Mouse (Mus musculus) hindbrain, embryonic 11.5 days (tissue): Measurements from ENCODE around the gene Fbxl8. TPM values are rescaled to one million over a fixed set of nuclear protein-coding genes. Genes with fewer than 3 reads are reported as not detected.

ENCODE experiments used
- ATAC-seq: fragments of 200-750 bp; cut with Nextera tagmentation; 2 replicates; pipeline ENCODE4 v1.8.0; 2017; ENCODE audit warnings: mild to moderate bottlenecking, moderate TSS enrichment, moderate library complexity; ENCODE audit not compliant: low FRiP score
- DNase-seq: peaks from one replicate; pipeline ENCODE4 v3.0.0-alpha.2; 2015; ENCODE audit warnings: low spot score
- H3K27ac ChIP-seq: fragments of 300-500 bp; sonication (generic); 2 replicates; pipeline ENCODE4 v1.5.1; 2014; ENCODE audit warnings: mild to moderate bottlenecking, low read depth, low read length
- H3K27me3 ChIP-seq: fragments of 300-500 bp; sonication (generic); 2 replicates; pipeline ENCODE4 v1.6.1; 2014; ENCODE audit warnings: mild to moderate bottlenecking, low read length, moderate library complexity, mixed read lengths; ENCODE audit not compliant: control insufficient read depth, insufficient read depth
- H3K36me3 ChIP-seq: fragments of 300-500 bp; sonication (generic); 2 replicates; pipeline ENCODE4 v1.6.1; 2014; ENCODE audit warnings: mild to moderate bottlenecking, low read length, moderate library complexity, mixed read lengths; ENCODE audit not compliant: control insufficient read depth, insufficient read depth
- H3K4me1 ChIP-seq: fragments of 300-500 bp; sonication (generic); replicated peaks from 2 replicates; pipeline ENCODE4 v1.6.1; 2014; ENCODE audit warnings: low read length, mixed read lengths; ENCODE audit not compliant: control insufficient read depth, insufficient read depth
- H3K4me2 ChIP-seq: fragments of 300-500 bp; sonication (generic); replicated peaks from 2 replicates; pipeline ENCODE4 v1.6.1; 2014; ENCODE audit warnings: mild to moderate bottlenecking, low read depth, low read length
- H3K4me3 ChIP-seq: fragments of 300-500 bp; sonication (generic); 2 replicates; pipeline ENCODE4 v1.5.1; 2014; ENCODE audit warnings: low read depth, low read length
- H3K9ac ChIP-seq: fragments of 300-500 bp; sonication (generic); 2 replicates; pipeline ENCODE4 v1.6.1; 2014; ENCODE audit warnings: low read depth, low read length
- H3K9me3 ChIP-seq: fragments of 300-500 bp; sonication (generic); 2 replicates; pipeline ENCODE4 v1.6.1; 2016; ENCODE audit warnings: low read length; ENCODE audit not compliant: control insufficient read depth
- WGBS: fragments of 180-500 bp; shearing (Covaris S2); extraction: QIAGEN DNeasy Blood & Tissue Kit; methylation state at CpG from one replicate; pipeline ENCODE4 v1.1.7; 2014; 5-methylcytosine and 5-hydroxymethylcytosine counted together
- polyA plus RNA-seq: library from polyadenylated mRNA; unstranded; fragments of >200 nt; fragmentation: Nextera tagmentation; extraction: Ambion mirVana; gene quantifications from 2 replicates; pipeline ENCODE4 v1.2.1, GENCODE M21; 2014

Fbxl8 gene
- 0.78 and 1.4 TPM in 2 replicates for polyA plus RNA-seq

DNA sequence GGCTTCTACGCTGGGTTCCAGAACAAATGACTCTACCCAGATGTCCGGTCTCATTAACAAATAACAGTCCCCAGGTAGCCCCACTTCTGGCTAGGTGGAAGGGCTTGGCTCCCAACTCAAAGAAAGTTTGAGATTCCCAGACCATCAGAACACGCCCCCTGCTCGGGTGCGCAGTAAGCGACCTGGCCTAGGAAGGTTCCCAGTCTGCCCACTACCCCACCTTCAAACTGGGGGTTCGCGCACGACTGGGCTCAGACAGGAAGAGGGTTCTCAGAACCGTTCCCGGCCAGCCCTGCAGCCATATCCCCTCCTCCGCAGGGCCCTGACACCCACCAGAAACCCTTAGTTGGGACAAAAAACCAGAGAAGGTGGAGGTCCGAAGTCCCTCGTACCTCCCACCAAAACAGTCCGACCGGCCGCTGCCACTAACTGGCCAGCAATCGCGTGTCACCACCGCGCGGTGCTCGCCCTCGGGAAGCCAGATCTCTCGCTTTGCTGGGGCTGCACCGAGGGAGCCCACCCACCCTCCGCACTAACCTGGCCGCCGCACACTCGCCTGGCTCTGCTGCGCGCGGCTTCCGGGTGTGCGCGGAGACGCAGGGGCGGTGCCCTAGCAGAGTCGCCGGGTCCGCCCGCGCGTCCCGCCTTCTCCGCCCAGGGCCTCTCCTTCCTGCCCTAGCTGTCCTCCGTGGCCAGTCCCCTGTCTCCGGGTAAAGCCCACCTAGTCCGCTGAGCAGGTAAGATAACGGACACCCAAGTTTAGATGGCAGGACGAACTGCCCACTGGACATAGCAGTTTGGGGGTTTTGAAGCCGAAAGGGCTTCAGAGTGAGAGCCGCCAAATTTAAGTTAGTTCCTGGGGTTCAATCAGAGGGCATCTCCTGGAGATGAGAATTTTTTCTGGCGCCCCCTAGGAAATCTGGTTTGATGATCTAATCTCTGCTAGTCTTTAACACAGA lies at the start of gene Fbxl8, which contains the start of gene Tradd:
Gene Fbxl8, plus strand, starts transcription at position 625 of the 959 bp plus-strand sequence.
Gene Tradd, minus strand, starts transcription at position 586 of the 959 bp plus-strand sequence.
- Histone ChIP-seq H3K4me3 (peak within 1 kb of the TSS; percentile 60), H3K36me3 (no peaks in the 10 kb centered on the region), H3K9me3 (no peaks in the 10 kb centered on the region), H3K4me2 (peak within 1 kb of the TSS; percentile 81), H3K9ac (peak within 1 kb of the TSS; percentile 53), H3K27me3 (peaks cover 80% of the 10 kb centered on the region), H3K27ac (no peak within 1 kb of the TSS), H3K4me1 (peaks cover 8% of the 10 kb centered on the region; the same call in 1 of the 2 replicates)
- 2% methylated on average over 54 of the region's 54 CpGs for WGBS
- peak; percentile 17; the same call in 1 of the 2 replicates for ATAC-seq
- peak; percentile 69 for DNase-seq

DNA sequence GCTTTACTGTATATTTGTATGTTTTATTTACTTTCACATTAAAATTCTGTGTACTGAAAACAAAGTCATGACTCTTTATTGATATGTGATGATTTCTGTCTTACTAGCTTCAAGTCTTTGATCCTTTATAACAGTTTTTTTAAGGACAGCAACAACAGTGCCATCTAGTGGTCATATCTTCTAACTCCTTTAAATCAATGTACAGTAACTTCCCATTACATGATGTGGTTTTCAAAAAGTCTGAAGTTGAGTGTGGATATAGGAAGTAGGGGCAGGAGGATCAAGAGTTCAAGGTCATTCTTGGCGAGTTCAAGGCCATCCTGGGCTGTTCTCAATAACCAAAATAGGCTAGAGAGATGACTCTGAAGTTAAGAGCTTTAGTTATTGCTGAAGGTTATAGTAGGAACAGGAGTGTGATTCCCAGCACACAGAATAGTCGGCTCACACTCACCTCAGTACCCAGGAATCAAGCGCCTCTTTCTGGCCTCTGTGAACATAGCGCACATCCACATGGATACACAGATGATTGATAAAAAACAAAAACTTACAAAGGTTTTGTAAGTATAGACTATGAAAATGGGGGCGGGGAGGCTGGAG lies 46.4 kb upstream of the Fbxl8 start:
- DNase-seq = peak; percentile 72
- ATAC-seq = peak; percentile 30; the same call in 1 of the 2 replicates
- no peak overlapping the region for H3K4me2 ChIP-seq
- H3K9ac ChIP-seq = no peak overlapping the region
- no peaks in the 10 kb centered on the region for H3K4me1 ChIP-seq
- no peak overlapping the region for H3K27ac ChIP-seq
- no peak overlapping the region for H3K4me3 ChIP-seq
- 80% methylated on average over 5 of the region's 5 CpGs for WGBS
- no peaks in the 10 kb centered on the region for H3K9me3 ChIP-seq
- H3K36me3 ChIP-seq = no peaks in the 10 kb centered on the region
- no peaks in the 10 kb centered on the region for H3K27me3 ChIP-seq

DNA sequence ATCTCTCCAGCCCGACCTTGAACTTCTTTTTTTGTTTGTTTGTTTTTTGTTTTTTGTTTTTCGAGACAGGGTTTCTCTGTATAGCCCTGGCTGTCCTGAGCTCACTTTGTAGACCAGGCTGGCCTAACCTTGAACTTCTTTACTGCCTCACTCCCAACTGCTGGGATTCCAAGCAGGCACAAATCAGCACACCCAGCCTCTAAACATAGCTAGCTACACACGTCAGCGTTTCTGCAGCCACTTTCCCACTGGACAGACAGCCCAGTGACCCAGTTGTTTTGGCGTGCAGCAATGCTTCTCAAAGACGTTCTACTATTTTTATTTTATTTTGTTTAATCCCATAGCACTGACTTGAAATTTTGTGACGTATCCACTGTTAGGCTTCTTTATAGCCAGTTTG lies 40.6 kb upstream of the Fbxl8 start:
- H3K9ac ChIP-seq = peak overlapping the region; percentile 42; the same call in 1 of the 2 replicates
- DNase-seq = no peak

DNA sequence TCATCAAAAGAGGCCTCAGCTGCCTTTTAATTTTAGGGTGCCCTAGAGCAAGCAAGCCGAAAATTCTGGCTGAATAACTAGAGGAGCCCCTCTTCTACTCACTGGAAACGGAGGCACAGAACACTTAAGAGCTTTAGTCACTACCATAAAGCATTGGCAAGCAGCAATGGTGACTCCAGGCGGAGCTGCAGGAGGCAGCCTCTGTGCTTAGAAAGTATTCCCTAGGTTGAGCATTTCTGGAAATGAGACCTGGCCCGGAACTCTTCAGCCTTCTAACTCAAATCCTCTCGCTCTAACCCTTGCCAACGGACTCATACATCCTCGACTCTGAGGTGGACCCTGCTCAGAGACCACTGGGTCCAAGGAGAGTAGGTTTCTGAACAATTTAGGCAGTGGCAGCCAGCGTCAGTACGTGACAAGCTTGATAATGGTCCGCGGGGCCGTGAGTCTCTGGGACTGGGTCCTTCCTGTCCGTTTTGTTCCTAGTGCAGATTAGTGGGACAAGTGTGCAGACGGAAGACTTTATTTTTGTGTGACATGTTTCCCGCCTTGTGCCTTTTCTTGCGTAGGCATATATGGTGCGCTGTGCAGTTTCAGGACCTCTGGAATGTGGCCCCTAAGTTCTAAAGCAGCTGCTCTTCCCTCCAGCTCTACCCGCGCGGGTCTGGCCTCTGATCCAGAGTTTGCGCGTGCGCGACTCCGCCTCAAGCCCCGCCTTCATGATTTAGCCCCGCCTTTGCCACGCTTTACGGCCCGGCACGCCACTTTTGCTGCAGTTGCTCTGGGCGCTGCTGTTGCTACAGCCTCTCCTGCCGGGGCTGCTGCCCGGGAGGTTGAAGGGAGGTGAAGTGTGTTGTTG lies 39.8 kb upstream of the Fbxl8 start, which contains the start of gene D230025D16Rik:
Gene D230025D16Rik, plus strand, starts transcription at position 733 of the 859 bp plus-strand sequence.
- no peaks in the 10 kb centered on the region for H3K27me3 ChIP-seq
- WGBS = 4% methylated on average over 34 of the region's 34 CpGs

More for the DNA sequence above, 40.6 kb upstream of the Fbxl8 start:
- Histone ChIP-seq H3K9me3 (no peaks in the 10 kb centered on the region), H3K4me3 (no peak overlapping the region), H3K27ac (no peak overlapping the region), H3K27me3 (no peaks in the 10 kb centered on the region), H3K4me2 (no peak overlapping the region), H3K4me1 (peaks cover 4% of the 10 kb centered on the region), H3K36me3 (no peaks in the 10 kb centered on the region)
- 81% methylated on average over 7 of the region's 7 CpGs for WGBS
- ATAC-seq = no peak

DNA sequence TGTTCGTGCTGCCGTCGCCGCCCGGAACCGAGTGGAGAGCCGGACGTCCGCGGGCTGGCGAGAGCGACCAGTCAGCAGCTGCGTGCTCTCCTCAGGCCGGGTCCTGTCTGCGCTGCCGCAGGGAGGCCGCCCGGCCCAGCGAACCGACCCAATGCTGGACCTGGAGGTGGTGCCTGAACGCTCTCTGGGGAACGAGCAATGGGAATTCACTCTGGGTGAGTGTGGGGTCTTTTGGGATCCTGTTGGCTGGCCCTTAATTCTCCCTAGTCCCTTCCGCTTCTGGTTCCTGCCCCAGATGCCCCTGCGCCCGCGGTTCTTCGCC lies 39.2 kb upstream of the Fbxl8 start:
- ATAC-seq = no peak
- H3K36me3 ChIP-seq = no peaks in the 10 kb centered on the region

More for the DNA sequence above, 39.8 kb upstream of the Fbxl8 start, which contains the start of gene D230025D16Rik:
- DNase-seq (peak; percentile 98), ATAC-seq (peak; percentile 95)
- peaks cover 4% of the 10 kb centered on the region for H3K4me1 ChIP-seq
- no peaks in the 10 kb centered on the region for H3K9me3 ChIP-seq
- H3K27ac ChIP-seq = peak within 1 kb of the TSS; percentile 51
- H3K9ac ChIP-seq = peak within 1 kb of the TSS; percentile 89
- no peaks in the 10 kb centered on the region for H3K36me3 ChIP-seq
- H3K4me2 ChIP-seq = peak within 1 kb of the TSS; percentile 76
- peak within 1 kb of the TSS; percentile 95 for H3K4me3 ChIP-seq

DNA sequence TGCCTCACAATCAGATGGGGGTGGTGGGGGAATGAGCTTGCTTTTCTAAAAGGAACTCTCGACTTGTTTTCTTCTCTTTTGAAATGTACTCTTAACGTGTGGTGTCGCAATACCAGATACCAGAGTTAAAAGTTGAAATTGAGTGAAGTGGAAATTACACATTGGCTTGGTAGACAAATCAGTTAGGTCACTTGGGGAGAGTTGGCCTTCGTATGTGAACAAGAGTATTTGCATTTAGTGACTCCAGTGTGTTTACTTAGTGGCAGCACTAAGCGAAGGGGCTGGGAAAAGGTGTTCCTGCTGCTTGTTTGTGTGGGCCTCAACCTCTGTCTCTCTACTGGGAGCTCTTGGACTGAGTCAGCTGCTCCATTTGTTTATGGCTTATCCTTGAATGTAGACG lies 38.5 kb upstream of the Fbxl8 start:
- Histone ChIP-seq H3K9ac (peak overlapping the region; percentile 89), H3K27me3 (no peaks in the 10 kb centered on the region), H3K4me3 (peak overlapping the region; percentile 95), H3K4me2 (peak overlapping the region; percentile 76), H3K4me1 (peaks cover 4% of the 10 kb centered on the region), H3K27ac (no peak overlapping the region), H3K9me3 (no peaks in the 10 kb centered on the region), H3K36me3 (no peaks in the 10 kb centered on the region)
- ATAC-seq (no peak), DNase-seq (no peak)
- 30% methylated on average over 6 of the region's 6 CpGs for WGBS

More for the DNA sequence above, 39.2 kb upstream of the Fbxl8 start:
- peak overlapping the region; percentile 76 for H3K4me2 ChIP-seq
- peak overlapping the region; percentile 89 for H3K9ac ChIP-seq
- DNase-seq = no peak
- peak overlapping the region; percentile 51; the same call in 1 of the 2 replicates for H3K27ac ChIP-seq
- H3K27me3 ChIP-seq = no peaks in the 10 kb centered on the region
- H3K9me3 ChIP-seq = no peaks in the 10 kb centered on the region
- peaks cover 4% of the 10 kb centered on the region for H3K4me1 ChIP-seq
- under 1% methylated on average over 27 of the region's 27 CpGs for WGBS
- H3K4me3 ChIP-seq = peak overlapping the region; percentile 95

DNA sequence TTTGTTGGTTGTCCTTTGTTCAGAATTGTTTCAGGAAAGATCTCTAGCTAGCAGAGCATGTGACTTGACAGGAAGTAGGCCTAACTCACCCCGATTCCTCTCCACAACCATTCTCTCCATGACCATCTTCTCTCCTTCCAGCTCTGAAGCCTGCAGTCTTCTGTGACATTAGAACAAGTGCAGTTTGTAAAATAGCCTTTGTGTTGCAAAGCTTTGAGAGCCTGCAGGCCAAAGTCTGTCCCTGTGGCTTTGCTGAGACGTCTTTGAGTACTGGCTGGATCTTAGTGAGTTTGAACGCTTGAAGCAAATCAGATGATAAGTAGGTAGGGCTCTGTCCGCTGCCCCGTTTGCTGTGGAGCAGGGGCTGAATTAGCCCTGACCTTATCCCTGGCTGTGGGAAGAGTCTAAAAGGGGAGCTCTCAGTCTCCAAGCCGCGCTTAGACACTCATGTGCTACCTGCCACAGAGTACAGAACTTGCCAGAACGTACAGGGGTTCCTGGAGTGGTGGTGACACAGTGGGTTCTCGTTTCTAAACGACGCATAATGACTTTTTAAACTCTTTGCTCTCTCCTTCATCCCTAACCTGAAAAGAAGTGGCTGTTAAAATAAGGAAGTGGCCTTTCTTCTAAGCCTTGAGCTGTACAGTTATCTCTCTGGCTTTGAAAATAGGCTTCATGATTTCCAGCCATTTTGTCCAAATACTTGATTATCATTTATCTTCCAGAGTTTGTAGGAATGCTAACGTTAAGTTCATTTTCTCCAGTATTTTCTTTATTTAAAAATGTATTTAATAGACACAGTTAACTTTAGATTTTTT lies 32.7 kb upstream of the Fbxl8 start:
- no peaks in the 10 kb centered on the region for H3K36me3 ChIP-seq
- DNase-seq = no peak
- 90% methylated on average over 12 of the region's 12 CpGs for WGBS
- H3K4me3 ChIP-seq = no peak overlapping the region
- H3K4me2 ChIP-seq = no peak overlapping the region
- no peak overlapping the region for H3K9ac ChIP-seq
- H3K9me3 ChIP-seq = no peaks in the 10 kb centered on the region
- no peaks in the 10 kb centered on the region; the same call in 1 of the 2 replicates for H3K4me1 ChIP-seq
- H3K27me3 ChIP-seq = no peaks in the 10 kb centered on the region
- no peak for ATAC-seq
- no peak overlapping the region for H3K27ac ChIP-seq
